Mouse (Mus musculus): ENCODE data around the gene Med27. TPM values are rescaled to one million over a fixed set of nuclear protein-coding genes. Genes with fewer than 3 reads are reported as not detected.

Gene Med27
- polyA plus RNA-seq, 1 experiment from 2014 or later, result 38.8 TPM

GRCm38 (mm10) chr2:29419434-29419833 lies 72.8 kb downstream of the Med27 start:
- WGBS, result 55% methylated on average over 5 of the region's 5 CpGs

GRCm38 (mm10) chr2:29419946-29420345 lies 73.3 kb downstream of the Med27 start:
- Histone ChIP-seq H3K9me3 (no peaks in the 10 kb centered on the region), H3K27me3 (replicated peaks) (no peaks in the 10 kb centered on the region), H3K4me3 (replicated peaks) (no peak overlapping the region), H3K36me3 (no peaks in the 10 kb centered on the region), H3K4me2 (replicated peaks) (no peak overlapping the region), H3K27ac (no peak overlapping the region), H3K9ac (no peak overlapping the region), H3K4me1 (replicated peaks) (0 out of 2 replicates have a peak, but pooled peaks cover 5% of the 10 kb centered on the region)
- 75% methylated on average over 5 of the region's 5 CpGs for WGBS
- no peak for ATAC-seq

More at GRCm38 (mm10) chr2:29419434-29419833, 72.8 kb downstream of the Med27 start:
- Histone ChIP-seq H3K4me2 (replicated peaks) (no peak overlapping the region), H3K9ac (no peak overlapping the region), H3K4me1 (replicated peaks) (0 out of 2 replicates have a peak, but pooled peaks cover 5% of the 10 kb centered on the region), H3K9me3 (no peaks in the 10 kb centered on the region), H3K27me3 (replicated peaks) (no peaks in the 10 kb centered on the region), H3K27ac (no peak overlapping the region), H3K4me3 (replicated peaks) (no peak overlapping the region), H3K36me3 (no peaks in the 10 kb centered on the region)
- ATAC-seq, result no peak

- Histone ChIP-seq H3K4me3 (replicated peaks) (no peak overlapping the region), H3K27me3 (replicated peaks) (no peaks in the 10 kb centered on the region), H3K4me2 (replicated peaks) (no peak overlapping the region), H3K27ac (no peak overlapping the region), H3K9me3 (no peaks in the 10 kb centered on the region), H3K4me1 (replicated peaks) (0 out of 2 replicates have a peak, but pooled peaks cover 5% of the 10 kb centered on the region), H3K9ac (no peak overlapping the region), H3K36me3 (no peaks in the 10 kb centered on the region)
- 46% methylated on average over 10 of the region's 10 CpGs for WGBS
- ATAC-seq, result no peak
These were observed 75.7 kb downstream of the Med27 start for GRCm38 (mm10) chr2:29422126-29422840.

- Histone ChIP-seq H3K27ac (no peak overlapping the region), H3K4me1 (replicated peaks) (0 out of 2 replicates have a peak, but pooled peaks cover 5% of the 10 kb centered on the region), H3K27me3 (replicated peaks) (no peaks in the 10 kb centered on the region), H3K4me3 (replicated peaks) (no peak overlapping the region), H3K36me3 (no peaks in the 10 kb centered on the region), H3K9ac (no peak overlapping the region), H3K9me3 (no peaks in the 10 kb centered on the region), H3K4me2 (replicated peaks) (no peak overlapping the region)
- WGBS, result 70% methylated on average over 3 of the region's 3 CpGs
- no peak for ATAC-seq
These were observed 76.4 kb downstream of the Med27 start for GRCm38 (mm10) chr2:29423059-29423458.

GRCm38 (mm10) chr2:29425386-29425785 lies 78.8 kb downstream of the Med27 start:
- Histone ChIP-seq H3K36me3 (no peaks in the 10 kb centered on the region), H3K4me3 (replicated peaks) (no peak overlapping the region), H3K27me3 (replicated peaks) (no peaks in the 10 kb centered on the region), H3K4me1 (replicated peaks) (0 out of 2 replicates have a peak, but pooled peaks cover 3% of the 10 kb centered on the region), H3K9ac (no peak overlapping the region), H3K27ac (no peak overlapping the region), H3K9me3 (no peaks in the 10 kb centered on the region), H3K4me2 (replicated peaks) (no peak overlapping the region)
- no peak for ATAC-seq
- 74% methylated on average over 2 of the region's 2 CpGs for WGBS

- H3K27me3 ChIP-seq (replicated peaks), result no peaks in the 10 kb centered on the region
- 0 out of 2 replicates have a peak, but pooled peaks cover 3% of the 10 kb centered on the region for H3K4me1 ChIP-seq (replicated peaks)
- no peak for ATAC-seq
- no peak overlapping the region for H3K27ac ChIP-seq
- no peaks in the 10 kb centered on the region for H3K9me3 ChIP-seq
- no peak overlapping the region for H3K4me3 ChIP-seq (replicated peaks)
- no peaks in the 10 kb centered on the region for H3K36me3 ChIP-seq
- WGBS, result 65% methylated on average over 3 of the region's 3 CpGs
- H3K4me2 ChIP-seq (replicated peaks), result no peak overlapping the region
- H3K9ac ChIP-seq, result no peak overlapping the region
These were observed 80.1 kb downstream of the Med27 start for GRCm38 (mm10) chr2:29426684-29427083.

GRCm38 (mm10) chr2:29432565-29432964 lies 85.9 kb downstream of the Med27 start:
- H3K27me3 ChIP-seq (replicated peaks), result no peaks in the 10 kb centered on the region
- H3K27ac ChIP-seq, result no peak overlapping the region
- no peak overlapping the region for H3K4me2 ChIP-seq (replicated peaks)
- H3K36me3 ChIP-seq, result no peaks in the 10 kb centered on the region
- no peaks in the 10 kb centered on the region for H3K9me3 ChIP-seq
- no peak overlapping the region for H3K4me3 ChIP-seq (replicated peaks)
- no peaks in the 10 kb centered on the region for H3K4me1 ChIP-seq (replicated peaks)
- 0 out of 2 replicates have a peak, but pooled peaks have one; percentile 20 for ATAC-seq
- 69% methylated on average over 5 of the region's 5 CpGs for WGBS
- no peak overlapping the region for H3K9ac ChIP-seq

- Histone ChIP-seq H3K4me2 (replicated peaks) (no peak overlapping the region), H3K27me3 (replicated peaks) (no peaks in the 10 kb centered on the region), H3K36me3 (no peaks in the 10 kb centered on the region), H3K27ac (no peak overlapping the region), H3K9me3 (no peaks in the 10 kb centered on the region), H3K4me1 (replicated peaks) (no peaks in the 10 kb centered on the region), H3K4me3 (replicated peaks) (no peak overlapping the region), H3K9ac (no peak overlapping the region)
- ATAC-seq, result no peak
- WGBS, result 91% methylated on average over 6 of the region's 6 CpGs
These were observed 89.8 kb downstream of the Med27 start for GRCm38 (mm10) chr2:29436376-29436775.

GRCm38 (mm10) chr2:29437111-29437510 lies 90.5 kb downstream of the Med27 start:
- H3K4me1 ChIP-seq (replicated peaks), result no peaks in the 10 kb centered on the region
- no peaks in the 10 kb centered on the region for H3K9me3 ChIP-seq
- H3K9ac ChIP-seq, result no peak overlapping the region
- no peak overlapping the region for H3K4me3 ChIP-seq (replicated peaks)
- H3K4me2 ChIP-seq (replicated peaks), result no peak overlapping the region
- no peaks in the 10 kb centered on the region for H3K36me3 ChIP-seq
- ATAC-seq, result no peak
- no peak overlapping the region for H3K27ac ChIP-seq
- no peaks in the 10 kb centered on the region for H3K27me3 ChIP-seq (replicated peaks)
- 64% methylated on average over 5 of the region's 5 CpGs for WGBS

- no peak overlapping the region for H3K4me3 ChIP-seq (replicated peaks)
- no peaks in the 10 kb centered on the region for H3K36me3 ChIP-seq
- H3K27me3 ChIP-seq (replicated peaks), result no peaks in the 10 kb centered on the region
- H3K27ac ChIP-seq, result no peak overlapping the region
- no peak overlapping the region for H3K4me2 ChIP-seq (replicated peaks)
- WGBS, result 81% methylated on average over 4 of the region's 4 CpGs
- no peak overlapping the region for H3K9ac ChIP-seq
- H3K9me3 ChIP-seq, result no peaks in the 10 kb centered on the region
- no peak for ATAC-seq
- H3K4me1 ChIP-seq (replicated peaks), result no peaks in the 10 kb centered on the region
These were observed 91.4 kb downstream of the Med27 start for GRCm38 (mm10) chr2:29437861-29438529.

- no peak overlapping the region for H3K9ac ChIP-seq
- H3K4me3 ChIP-seq (replicated peaks), result no peak overlapping the region
- ATAC-seq, result no peak
- H3K9me3 ChIP-seq, result no peaks in the 10 kb centered on the region
- H3K4me1 ChIP-seq (replicated peaks), result no peaks in the 10 kb centered on the region
- no peak overlapping the region for H3K4me2 ChIP-seq (replicated peaks)
- H3K27me3 ChIP-seq (replicated peaks), result no peaks in the 10 kb centered on the region
- no peaks in the 10 kb centered on the region for H3K36me3 ChIP-seq
- 61% methylated on average over 5 of the region's 5 CpGs for WGBS
- no peak overlapping the region for H3K27ac ChIP-seq
These were observed 91.9 kb downstream of the Med27 start for GRCm38 (mm10) chr2:29438530-29438862.

- H3K4me1 ChIP-seq (replicated peaks), result no peaks in the 10 kb centered on the region
- no peak for ATAC-seq
- H3K36me3 ChIP-seq, result no peaks in the 10 kb centered on the region
- H3K4me2 ChIP-seq (replicated peaks), result no peak overlapping the region
- H3K27me3 ChIP-seq (replicated peaks), result no peaks in the 10 kb centered on the region
- WGBS, result 68% methylated on average over 1 of the region's 1 CpGs
- H3K9me3 ChIP-seq, result no peaks in the 10 kb centered on the region
- no peak overlapping the region for H3K4me3 ChIP-seq (replicated peaks)
- H3K9ac ChIP-seq, result no peak overlapping the region
- H3K27ac ChIP-seq, result no peak overlapping the region
These were observed 92.4 kb downstream of the Med27 start for GRCm38 (mm10) chr2:29438986-29439385.

GRCm38 (mm10) chr2:29439396-29439795 lies 92.8 kb downstream of the Med27 start:
- Histone ChIP-seq H3K36me3 (no peaks in the 10 kb centered on the region), H3K27ac (no peak overlapping the region), H3K4me2 (replicated peaks) (no peak overlapping the region), H3K9me3 (no peaks in the 10 kb centered on the region), H3K4me1 (replicated peaks) (no peaks in the 10 kb centered on the region), H3K4me3 (replicated peaks) (no peak overlapping the region), H3K9ac (no peak overlapping the region), H3K27me3 (replicated peaks) (no peaks in the 10 kb centered on the region)
- WGBS, result 69% methylated on average over 7 of the region's 7 CpGs
- no peak for ATAC-seq

Measured in intestine, embryonic 15.5 days (tissue).